Mouse (Mus musculus) embryonic facial prominence, embryonic 13.5 days (tissue): Measurements from ENCODE around the gene Olfr1414. TPM values are rescaled to one million over a fixed set of nuclear protein-coding genes. Genes with fewer than 3 reads are reported as not detected.
A peak's percentile ranks its signal among the peaks of the same experiment; 100 is the strongest.

Experiments used
- ATAC-seq: fragments of 200-750 bp; cut with Nextera tagmentation; 2 replicates; pipeline ENCODE4 v1.8.0; 2017; ENCODE audit warnings: low read depth; ENCODE audit not compliant: insufficient number of reproducible peaks, insufficient read depth, low FRiP score, low TSS enrichment
- H3K27ac ChIP-seq: fragments of 300-500 bp; sonication (generic); 2 replicates; pipeline ENCODE4 v1.5.1; 2015; ENCODE audit warnings: moderate library complexity, mild to moderate bottlenecking, inconsistent platforms
- H3K27me3 ChIP-seq: fragments of 300-500 bp; sonication (generic); 2 replicates; pipeline ENCODE4 v1.6.1; 2015; ENCODE audit warnings: mild to moderate bottlenecking, inconsistent platforms
- H3K36me3 ChIP-seq: fragments of 300-500 bp; sonication (generic); 2 replicates; pipeline ENCODE4 v1.6.1; 2015; ENCODE audit warnings: mild to moderate bottlenecking, inconsistent platforms
- H3K4me1 ChIP-seq: fragments of 300-500 bp; sonication (generic); 2 replicates; pipeline ENCODE4 v1.6.1; 2015; ENCODE audit warnings: inconsistent platforms
- H3K4me2 ChIP-seq: fragments of 300-500 bp; sonication (generic); 2 replicates; pipeline ENCODE4 v1.6.1; 2015; ENCODE audit warnings: moderate library complexity, mild to moderate bottlenecking, inconsistent platforms
- H3K4me3 ChIP-seq: fragments of 300-500 bp; sonication (generic); 2 replicates; pipeline ENCODE4 v1.5.1; 2015; ENCODE audit warnings: mild to moderate bottlenecking, inconsistent platforms
- H3K9ac ChIP-seq: fragments of 300-500 bp; sonication (generic); 2 replicates; pipeline ENCODE4 v1.6.1; 2015; ENCODE audit warnings: mild to moderate bottlenecking, inconsistent platforms
- H3K9me3 ChIP-seq: fragments of 300-500 bp; sonication (generic); 2 replicates; pipeline ENCODE4 v1.6.1; 2016; ENCODE audit warnings: inconsistent platforms
- WGBS: fragments of 180-500 bp; shearing (Covaris S2); methylation state at CpG from one replicate; pipeline ENCODE4 v1.1.7; 2015; ENCODE audit warnings: mixed read lengths; 5-methylcytosine and 5-hydroxymethylcytosine counted together
- microRNA-seq: library from miRNA; unstranded; fragments of <30 nt; microRNA quantifications from one replicate; pipeline ENCODE4, GENCODE M21; 2016
- polyA plus RNA-seq: library from polyadenylated mRNA; unstranded; fragments of >200 nt; fragmentation: Nextera tagmentation; extraction: Ambion mirVana; gene quantifications from 2 replicates; pipeline ENCODE4 v1.2.1, GENCODE M21; 2015

Gene Olfr1414
- polyA plus RNA-seq, 1 experiment from 2014 or later = not detected

DNA sequence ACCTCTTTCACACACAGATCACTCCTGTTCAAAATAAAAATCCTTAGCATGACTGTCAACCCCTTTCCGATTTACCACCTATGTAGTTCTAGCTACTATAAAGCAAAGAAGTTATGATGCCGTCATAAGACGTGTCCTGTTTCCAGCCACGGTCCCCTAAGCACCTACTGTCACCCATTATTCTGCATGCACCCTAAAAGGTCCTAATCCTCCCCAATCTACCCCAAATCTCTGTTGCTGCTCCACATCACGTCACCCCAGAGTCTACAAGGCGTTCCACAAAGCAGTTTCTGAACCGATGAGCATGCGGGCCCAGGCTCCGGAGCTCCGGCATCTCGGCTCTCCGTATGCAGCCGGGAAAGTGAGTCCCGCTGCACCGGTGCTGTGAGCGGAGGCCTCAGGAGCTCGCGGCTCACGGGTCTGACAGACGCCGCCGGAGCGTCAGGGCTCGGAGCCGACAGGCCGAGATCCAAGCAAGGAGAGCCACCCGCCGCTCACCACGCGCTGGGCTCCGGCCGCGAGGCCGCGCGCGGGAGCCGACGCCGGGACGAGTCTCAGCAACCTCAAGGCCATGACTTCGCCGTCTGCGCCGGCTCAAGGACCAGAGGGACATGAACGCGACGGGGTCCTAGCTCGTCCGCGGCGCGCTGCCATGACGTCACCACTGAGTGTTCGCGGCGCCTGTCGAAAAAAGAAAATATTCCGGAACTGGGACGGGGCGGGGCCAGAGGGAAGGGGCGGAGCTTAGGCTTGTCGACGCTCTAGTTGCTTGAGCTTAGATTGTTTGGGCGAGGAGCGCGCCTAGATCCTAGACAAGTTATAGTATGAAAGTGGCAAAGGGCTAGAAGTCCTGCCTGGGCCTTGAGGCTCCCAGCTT is 45.1 kb downstream of the Olfr1414 start, which contains the start of gene Ndufa10:
TSS of gene Ndufa10 (minus strand) at position 696 of the 877 bp plus-strand sequence.
- H3K27ac ChIP-seq = peak within 1 kb of the TSS; percentile 80
- WGBS = under 1% methylated on average over 67 of the region's 67 CpGs
- H3K9me3 ChIP-seq = no peaks in the 10 kb centered on the region
- H3K27me3 ChIP-seq = 0 out of 2 replicates have a peak, but pooled peaks cover 3% of the 10 kb centered on the region
- ATAC-seq = peak; percentile 86
- H3K4me1 ChIP-seq = peaks cover 14% of the 10 kb centered on the region
- peak within 1 kb of the TSS; percentile 87 for H3K4me2 ChIP-seq
- H3K36me3 ChIP-seq = peaks cover 30% of the 10 kb centered on the region
- peak within 1 kb of the TSS; percentile 99 for H3K4me3 ChIP-seq
- H3K9ac ChIP-seq = peak within 1 kb of the TSS; percentile 96

DNA sequence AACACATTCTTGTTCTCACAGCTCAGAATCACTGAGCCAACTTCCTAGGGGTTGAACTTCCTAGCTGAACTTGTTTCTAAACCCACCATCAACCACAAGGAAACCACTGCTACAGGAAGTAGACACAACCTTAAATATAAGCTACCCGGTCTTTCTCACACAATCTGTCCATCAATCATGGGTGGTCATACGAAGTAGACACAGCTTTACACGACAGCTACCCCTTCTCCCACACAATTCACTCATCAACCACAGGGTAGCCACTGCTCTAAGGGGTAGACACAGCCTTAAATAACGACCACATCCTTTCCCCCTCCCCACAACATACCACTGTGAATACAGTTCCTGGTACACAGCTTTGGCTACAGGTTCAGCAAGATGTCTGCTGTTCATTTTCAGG is 49.6 kb downstream of the Olfr1414 start:
- no peak overlapping the region for H3K9ac ChIP-seq
- ATAC-seq = no peak
- no peaks in the 10 kb centered on the region for H3K27me3 ChIP-seq
- H3K9me3 ChIP-seq = no peaks in the 10 kb centered on the region
- WGBS = 86% methylated on average over 4 of the region's 4 CpGs
- no peak overlapping the region for H3K27ac ChIP-seq
- H3K4me1 ChIP-seq = peaks cover 9% of the 10 kb centered on the region
- no peak overlapping the region for H3K4me3 ChIP-seq
- H3K36me3 ChIP-seq = peaks cover 74% of the 10 kb centered on the region
- H3K4me2 ChIP-seq = no peak overlapping the region

DNA sequence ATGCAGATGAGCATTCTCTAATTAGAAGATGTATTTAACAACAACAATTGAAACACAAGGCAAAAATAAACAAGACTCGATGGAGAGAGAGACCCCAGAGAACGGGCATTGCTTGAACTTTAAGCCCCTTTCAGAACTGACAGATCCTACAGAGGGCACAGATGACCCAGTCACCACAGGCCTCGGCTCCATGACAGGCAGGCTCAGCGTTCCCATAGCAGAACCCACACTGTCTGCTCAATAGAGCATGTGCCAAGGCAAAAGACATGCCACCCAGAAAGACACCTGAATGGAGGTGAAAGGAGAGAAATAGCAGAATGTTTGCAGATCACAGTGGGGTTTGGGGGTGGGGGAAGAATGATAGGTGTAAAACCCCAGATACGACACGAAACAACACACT is 60.0 kb downstream of the Olfr1414 start:
- ATAC-seq = no peak
- no peak overlapping the region for H3K9ac ChIP-seq
- H3K4me2 ChIP-seq = no peak overlapping the region
- H3K27me3 ChIP-seq = no peaks in the 10 kb centered on the region
- no peak overlapping the region for H3K4me3 ChIP-seq
- WGBS = 92% methylated on average over 6 of the region's 6 CpGs
- no peak overlapping the region for H3K27ac ChIP-seq
- no peaks in the 10 kb centered on the region for H3K4me1 ChIP-seq
- H3K9me3 ChIP-seq = 0 out of 2 replicates have a peak, but pooled peaks cover 3% of the 10 kb centered on the region
- H3K36me3 ChIP-seq = peaks cover 89% of the 10 kb centered on the region

DNA sequence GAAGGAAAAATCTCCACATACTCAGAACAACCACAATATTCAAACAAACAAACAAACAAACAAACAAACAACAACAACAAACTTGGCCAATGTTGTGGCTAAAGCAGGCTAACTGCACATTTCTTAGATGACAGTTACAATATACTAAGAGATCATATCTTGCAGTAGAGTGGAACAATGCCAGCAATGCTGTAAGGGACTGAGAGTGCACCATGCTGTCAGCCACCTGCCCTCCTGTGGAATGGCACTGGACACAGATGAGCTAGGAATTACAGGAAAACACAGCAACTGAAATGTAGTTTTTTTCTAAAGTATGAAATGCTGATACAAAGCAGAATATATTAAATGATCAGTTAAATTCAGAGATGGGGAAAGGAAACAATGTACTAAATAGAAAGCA is 60.7 kb downstream of the Olfr1414 start:
- Histone ChIP-seq H3K9me3 (0 out of 2 replicates have a peak, but pooled peaks cover 3% of the 10 kb centered on the region), H3K4me3 (no peak overlapping the region), H3K4me1 (no peaks in the 10 kb centered on the region), H3K27me3 (no peaks in the 10 kb centered on the region), H3K27ac (no peak overlapping the region), H3K4me2 (no peak overlapping the region), H3K9ac (no peak overlapping the region), H3K36me3 (peaks cover 90% of the 10 kb centered on the region)
- ATAC-seq = no peak

Small RNAs within 50 kb of the gene (microRNA-seq; reads per million reads assigned to microRNA genes)
- 1.7 reads per million for gene Mir6900

Other genes starting within 250 kb of the Olfr1414 start
- gene Ndufa10, start 44.8 kb downstream of the Olfr1414 start, polyA plus RNA-seq = 273 and 275 TPM in 2 replicates
- not detected in 2 replicates for gene Olfr1416, start 33.5 kb downstream of the Olfr1414 start, polyA plus RNA-seq
- not detected in 2 replicates for gene Olfr1415, start 22.6 kb downstream of the Olfr1414 start, polyA plus RNA-seq
- gene Olfr1413, start 52.7 kb upstream of the Olfr1414 start, polyA plus RNA-seq = not detected in 2 replicates
- gene Olfr1412, start 67.1 kb upstream of the Olfr1414 start, polyA plus RNA-seq = 0.07 TPM in 1 of 2 replicates, not detected in the other
- not detected in 2 replicates for gene Olfr1411, start 75.8 kb upstream of the Olfr1414 start, polyA plus RNA-seq
- gene Olfr1410, start 87.1 kb upstream of the Olfr1414 start, polyA plus RNA-seq = not detected in 2 replicates
- not detected in 2 replicates for gene Olfr12, start 99.1 kb upstream of the Olfr1414 start, polyA plus RNA-seq
- 391 and 404 TPM in 2 replicates for gene Cops9, start 123.3 kb upstream of the Olfr1414 start, polyA plus RNA-seq
- not detected in 2 replicates for gene Otos, start 130.2 kb upstream of the Olfr1414 start, polyA plus RNA-seq